Mouse (Mus musculus) heart, embryonic 11.5 days (tissue): ENCODE measurements at regions not wholly inside any gene's neighbourhood (a gene's known extent, or its start where the extent isn't known, plus 50 kb on each side); places are given as distances from the start of the nearest gene placed in this dataset.

Experiments
- ATAC-seq: fragments of 200-750 bp; cut with Nextera tagmentation; replicated peaks from 2 replicates; pipeline ENCODE4 v1.8.0; 2017; ENCODE audit warnings: moderate library complexity; ENCODE audit not compliant: insufficient number of reproducible peaks, low FRiP score, low TSS enrichment
- H3K27ac ChIP-seq: fragments of 300-500 bp; sonication (generic); 2 replicates; pipeline ENCODE4 v1.5.1; 2014; ENCODE audit warnings: mild to moderate bottlenecking, low read depth, low read length
- H3K27me3 ChIP-seq: fragments of 300-500 bp; sonication (generic); 2 replicates; pipeline ENCODE4 v1.6.1; 2014; ENCODE audit warnings: mild to moderate bottlenecking, low read length, mixed read lengths; ENCODE audit not compliant: control insufficient read depth, insufficient read depth
- H3K36me3 ChIP-seq: fragments of 300-500 bp; sonication (generic); 2 replicates; pipeline ENCODE4 v1.6.1; 2014; ENCODE audit warnings: mild to moderate bottlenecking, low read length, moderate library complexity, mixed read lengths; ENCODE audit not compliant: control insufficient read depth, insufficient read depth
- H3K4me1 ChIP-seq: fragments of 300-500 bp; sonication (generic); 2 replicates; pipeline ENCODE4 v1.6.1; 2014; ENCODE audit warnings: low read length; ENCODE audit not compliant: control insufficient read depth, insufficient read depth
- H3K4me2 ChIP-seq: fragments of 300-500 bp; sonication (generic); 2 replicates; pipeline ENCODE4 v1.6.1; 2014; ENCODE audit warnings: mild to moderate bottlenecking, moderate library complexity
- H3K4me3 ChIP-seq: fragments of 300-500 bp; sonication (generic); 2 replicates; pipeline ENCODE4 v1.5.1; 2014; ENCODE audit warnings: low read depth, low read length
- H3K9ac ChIP-seq: fragments of 300-500 bp; sonication (generic); 2 replicates; pipeline ENCODE4 v1.6.1; 2014; ENCODE audit warnings: mild to moderate bottlenecking, low read depth, low read length, moderate library complexity
- H3K9me3 ChIP-seq: fragments of 300-500 bp; sonication (generic); replicated peaks from 2 replicates; pipeline ENCODE4 v1.6.1; 2016; ENCODE audit warnings: low read length; ENCODE audit not compliant: control insufficient read depth
- WGBS: fragments of 180-500 bp; shearing (Covaris S2); extraction: QIAGEN DNeasy Blood & Tissue Kit; methylation state at CpG from one replicate; pipeline ENCODE4 v1.1.7; 2014; ENCODE audit not compliant: insufficient replicate concordance; 5-methylcytosine and 5-hydroxymethylcytosine counted together

DNA sequence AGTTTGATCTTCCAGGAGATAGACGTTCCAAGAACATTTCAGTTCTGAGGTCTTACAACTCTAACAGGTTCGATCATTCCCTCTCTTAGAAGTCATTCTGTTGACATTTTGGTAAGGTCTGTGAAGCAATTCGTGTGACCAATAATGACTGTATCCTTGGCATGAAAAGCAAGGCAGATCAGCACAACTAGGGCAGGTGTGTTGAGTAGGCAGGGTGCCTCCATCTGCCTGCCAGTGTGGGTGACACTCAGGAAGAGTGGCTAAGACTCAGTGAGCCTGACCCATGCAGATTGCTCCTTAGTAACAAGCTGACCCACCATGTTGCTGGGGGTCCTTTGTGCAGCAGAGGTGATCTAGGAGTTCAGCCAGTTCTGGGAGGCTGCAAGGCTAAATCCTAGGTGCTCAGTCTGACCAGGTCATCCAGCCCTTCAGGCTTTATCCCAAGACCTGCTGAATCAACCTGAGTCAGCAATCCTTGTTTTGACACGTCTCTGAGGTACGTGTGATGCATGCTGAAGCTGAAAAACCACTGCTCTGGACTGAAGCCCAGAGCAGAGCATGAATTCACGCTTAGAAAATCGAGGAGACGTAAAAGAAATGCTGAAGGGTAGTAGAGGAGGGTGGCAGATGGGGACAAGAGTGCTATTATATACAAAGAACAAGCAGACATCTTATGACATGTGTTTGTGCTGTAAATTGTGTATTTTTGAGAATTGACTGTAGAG, 234.6 kb downstream of the Gja1 start:
- no peak for ATAC-seq
- WGBS = 84% methylated on average over 8 of the region's 8 CpGs
- Histone ChIP-seq H3K9ac (no peak overlapping the region), H3K36me3 (no peaks in the 10 kb centered on the region), H3K4me1 (no peaks in the 10 kb centered on the region), H3K4me3 (no peak overlapping the region), H3K27ac (no peak overlapping the region), H3K9me3 (no peaks in the 10 kb centered on the region), H3K4me2 (no peak overlapping the region), H3K27me3 (no peaks in the 10 kb centered on the region)

DNA sequence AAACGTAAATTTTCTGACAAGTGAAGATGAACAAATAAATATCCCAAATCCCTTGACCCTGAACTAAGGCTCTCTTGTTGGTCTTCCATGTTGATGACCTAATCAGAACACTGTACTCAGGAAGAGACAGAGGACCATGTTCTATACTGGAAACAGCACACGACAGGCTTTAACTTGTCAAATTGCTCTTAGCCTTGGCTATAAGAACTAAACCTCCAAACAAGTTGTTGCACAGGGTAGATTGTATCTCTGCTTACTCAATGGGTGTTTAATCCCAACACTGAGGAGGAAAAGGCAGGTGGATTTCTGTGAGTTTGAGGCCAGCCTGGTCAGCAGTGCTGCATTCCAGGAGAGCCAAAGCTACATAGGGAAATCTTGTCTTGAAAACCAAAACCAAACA, 265.5 kb downstream of the Gja1 start:
- H3K4me2 ChIP-seq = no peak overlapping the region
- no peak overlapping the region for H3K9ac ChIP-seq
- H3K36me3 ChIP-seq = no peaks in the 10 kb centered on the region
- no peak overlapping the region for H3K27ac ChIP-seq
- no peaks in the 10 kb centered on the region for H3K9me3 ChIP-seq
- no peak overlapping the region for H3K4me3 ChIP-seq
- H3K27me3 ChIP-seq = no peaks in the 10 kb centered on the region
- no peak for ATAC-seq
- no peaks in the 10 kb centered on the region for H3K4me1 ChIP-seq
- 74% methylated on average over 2 of the region's 2 CpGs for WGBS

DNA sequence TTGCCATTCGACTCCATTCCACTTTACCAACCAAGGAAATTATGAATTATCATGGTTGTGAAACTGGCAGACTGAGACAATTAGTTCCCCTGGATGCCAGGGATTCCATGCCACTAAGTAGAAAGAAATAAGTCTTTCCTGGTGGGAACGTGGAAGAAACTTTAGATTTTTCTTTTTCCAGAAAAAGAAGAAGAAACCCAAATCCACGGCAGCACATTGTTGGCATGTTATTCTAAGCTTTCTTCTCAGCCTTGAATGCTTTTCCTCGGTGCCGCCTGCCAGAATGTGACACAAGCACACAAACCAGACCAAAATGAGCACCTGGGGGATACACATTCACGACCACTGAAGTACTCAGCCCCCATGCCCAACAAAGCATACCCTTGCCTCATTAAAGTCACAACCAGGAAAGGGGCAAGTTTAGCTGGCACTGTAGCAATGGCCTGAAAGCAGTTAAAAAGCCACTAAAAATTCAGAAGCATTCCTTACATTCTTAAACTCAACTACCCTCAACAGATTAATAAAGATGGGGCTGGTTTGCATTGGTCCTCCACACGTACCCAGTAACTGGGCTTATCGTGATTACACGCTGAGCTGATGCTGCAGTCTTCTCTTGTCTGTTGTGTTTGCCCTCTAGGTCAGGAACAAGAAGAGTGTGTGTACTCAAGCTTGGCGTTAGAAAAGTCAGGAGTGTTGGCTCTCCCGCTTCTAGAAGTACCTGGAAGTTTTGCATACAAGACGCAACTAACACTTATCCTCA, 266.4 kb downstream of the Gja1 start:
- H3K9ac ChIP-seq = no peak overlapping the region
- no peaks in the 10 kb centered on the region for H3K36me3 ChIP-seq
- WGBS = 66% methylated on average over 12 of the region's 12 CpGs
- no peak overlapping the region for H3K4me2 ChIP-seq
- no peak for ATAC-seq
- H3K27ac ChIP-seq = no peak overlapping the region
- H3K27me3 ChIP-seq = no peaks in the 10 kb centered on the region
- no peaks in the 10 kb centered on the region for H3K4me1 ChIP-seq
- H3K4me3 ChIP-seq = no peak overlapping the region
- H3K9me3 ChIP-seq = no peaks in the 10 kb centered on the region

DNA sequence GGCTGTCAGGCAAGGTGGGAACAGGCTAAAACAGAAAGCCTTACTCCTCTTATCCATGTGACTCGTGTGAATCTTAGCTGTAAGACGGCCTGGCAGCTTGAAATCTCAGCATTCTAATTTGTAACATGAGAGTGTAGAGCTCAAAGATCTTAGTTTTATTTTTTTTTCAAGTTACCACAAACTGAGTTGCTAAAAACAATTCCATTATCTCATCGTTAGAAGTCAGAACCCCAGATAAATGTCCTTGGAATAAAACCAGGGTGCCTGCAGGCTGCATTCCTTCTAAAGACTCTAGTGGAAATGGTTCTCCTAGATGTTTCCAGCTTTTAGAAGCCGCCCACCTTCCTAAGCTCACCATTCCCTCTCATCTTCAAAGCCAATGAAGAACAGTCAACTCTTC, 283.4 kb downstream of the Gja1 start:
- H3K4me2 ChIP-seq = no peak overlapping the region
- WGBS = 51% methylated on average over 4 of the region's 4 CpGs
- no peaks in the 10 kb centered on the region for H3K4me1 ChIP-seq
- ATAC-seq = no peak
- H3K4me3 ChIP-seq = no peak overlapping the region
- no peaks in the 10 kb centered on the region for H3K27me3 ChIP-seq
- no peaks in the 10 kb centered on the region for H3K9me3 ChIP-seq
- no peak overlapping the region for H3K27ac ChIP-seq
- H3K36me3 ChIP-seq = no peaks in the 10 kb centered on the region
- no peak overlapping the region for H3K9ac ChIP-seq

DNA sequence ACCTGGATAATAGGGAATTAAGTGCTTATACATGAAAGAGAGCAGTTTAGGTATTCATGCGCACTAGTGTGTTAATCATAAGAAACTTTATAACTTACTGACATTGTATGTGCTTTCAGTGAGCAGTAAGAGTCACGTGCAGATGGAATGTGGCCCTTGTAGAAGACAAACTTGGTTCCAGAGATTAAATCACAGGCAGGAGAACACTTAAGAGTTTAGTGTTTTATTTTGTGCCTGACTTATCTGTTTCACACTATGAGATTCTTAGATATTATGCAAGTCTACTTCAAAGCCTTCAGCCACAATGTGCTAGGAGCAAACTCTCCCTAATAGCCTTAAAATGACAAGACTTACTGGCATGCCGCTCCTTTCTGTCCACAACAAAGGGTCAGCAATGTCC, 296.8 kb downstream of the Gja1 start:
- 67% methylated on average over 3 of the region's 3 CpGs for WGBS
- Histone ChIP-seq H3K4me1 (no peaks in the 10 kb centered on the region), H3K9me3 (no peaks in the 10 kb centered on the region), H3K27me3 (no peaks in the 10 kb centered on the region), H3K9ac (no peak overlapping the region), H3K27ac (no peak overlapping the region), H3K36me3 (no peaks in the 10 kb centered on the region), H3K4me2 (no peak overlapping the region), H3K4me3 (no peak overlapping the region)
- no peak for ATAC-seq

DNA sequence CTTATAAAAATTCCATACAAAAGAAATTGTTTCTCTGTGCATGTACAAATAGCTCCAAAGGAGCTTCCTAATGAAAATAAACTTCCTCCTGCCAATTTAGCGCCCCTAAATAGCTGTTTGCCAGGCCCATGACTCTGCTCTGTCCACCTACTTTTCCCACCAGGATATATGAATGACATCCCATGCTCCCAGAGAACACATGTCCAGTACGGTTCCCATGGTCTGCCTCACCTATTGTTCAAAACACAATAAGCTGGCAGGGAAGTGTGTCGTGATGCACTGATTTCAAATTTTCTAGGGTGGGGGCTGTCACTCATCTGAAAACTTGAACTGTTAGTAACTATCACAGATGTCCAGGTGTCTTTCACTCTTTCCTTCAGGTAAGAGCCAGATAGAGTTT, 305.8 kb downstream of the Gja1 start:
- 70% methylated on average over 3 of the region's 3 CpGs for WGBS
- no peak overlapping the region for H3K9ac ChIP-seq
- no peak overlapping the region for H3K27ac ChIP-seq
- no peak for ATAC-seq
- no peak overlapping the region for H3K4me3 ChIP-seq
- no peaks in the 10 kb centered on the region for H3K36me3 ChIP-seq
- H3K4me1 ChIP-seq = no peaks in the 10 kb centered on the region
- H3K9me3 ChIP-seq = no peaks in the 10 kb centered on the region
- H3K4me2 ChIP-seq = no peak overlapping the region
- H3K27me3 ChIP-seq = no peaks in the 10 kb centered on the region

DNA sequence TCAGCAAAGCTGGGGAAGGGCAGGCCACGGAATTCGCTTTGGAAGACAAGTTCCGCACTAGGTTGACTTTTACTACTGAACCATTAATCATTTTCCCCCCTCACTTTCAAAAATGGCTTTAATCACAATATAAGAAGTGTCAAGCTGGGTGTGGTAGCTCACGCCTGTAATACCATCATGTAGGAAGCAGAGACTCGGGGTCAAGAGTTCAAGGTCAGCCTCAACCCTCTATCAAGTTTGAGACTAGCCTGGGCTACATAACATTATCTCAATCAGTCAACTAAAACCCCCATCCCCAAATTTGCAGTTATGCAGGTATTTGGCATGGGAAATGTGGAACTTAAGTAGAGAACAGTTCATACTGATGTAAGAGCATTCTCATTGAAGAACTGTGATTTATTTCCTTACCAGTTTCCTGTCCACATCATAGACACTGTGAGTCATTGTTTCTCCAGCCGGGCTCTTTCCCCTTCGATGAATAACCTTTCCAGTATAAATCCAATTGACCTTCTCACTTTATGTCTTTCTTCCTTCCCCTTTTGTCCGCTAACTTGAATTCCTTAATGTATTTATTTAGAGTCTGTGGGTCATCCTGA, 308.6 kb downstream of the Gja1 start:
- H3K9me3 ChIP-seq = no peaks in the 10 kb centered on the region
- no peak overlapping the region for H3K9ac ChIP-seq
- H3K4me1 ChIP-seq = no peaks in the 10 kb centered on the region
- no peak overlapping the region for H3K27ac ChIP-seq
- H3K36me3 ChIP-seq = no peaks in the 10 kb centered on the region
- H3K4me2 ChIP-seq = no peak overlapping the region
- H3K27me3 ChIP-seq = no peaks in the 10 kb centered on the region
- H3K4me3 ChIP-seq = no peak overlapping the region
- 79% methylated on average over 8 of the region's 8 CpGs for WGBS
- ATAC-seq = no peak

DNA sequence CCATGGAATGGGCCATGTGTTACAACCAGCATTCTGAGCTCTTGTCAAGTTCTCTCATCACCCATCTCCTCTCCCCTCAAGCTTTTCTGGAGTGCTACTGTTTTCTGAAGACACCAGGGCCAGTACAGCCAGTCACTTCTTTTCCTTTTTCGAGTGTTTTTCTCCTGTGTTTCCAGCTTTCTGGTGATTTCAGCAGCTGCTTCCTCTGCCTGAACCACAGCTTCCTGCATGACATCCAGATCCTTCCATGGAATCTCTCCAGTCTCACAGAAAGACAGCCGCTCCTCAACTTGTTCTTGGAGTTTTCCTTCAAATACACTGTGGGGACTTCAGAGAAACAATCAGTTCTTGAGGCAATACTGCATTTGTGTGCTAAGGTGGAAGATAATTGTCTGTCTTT, 314.3 kb downstream of the Gja1 start:
- no peaks in the 10 kb centered on the region for H3K9me3 ChIP-seq
- H3K4me3 ChIP-seq = no peak overlapping the region
- H3K9ac ChIP-seq = no peak overlapping the region
- H3K27me3 ChIP-seq = no peaks in the 10 kb centered on the region
- no peak for ATAC-seq
- WGBS = 66% methylated on average over 2 of the region's 2 CpGs
- H3K27ac ChIP-seq = no peak overlapping the region
- no peaks in the 10 kb centered on the region for H3K36me3 ChIP-seq
- no peak overlapping the region for H3K4me2 ChIP-seq
- H3K4me1 ChIP-seq = no peaks in the 10 kb centered on the region
